Mouse (Mus musculus): ENCODE measurements around the gene Gm45618. TPM values are rescaled to one million over a fixed set of nuclear protein-coding genes. Genes with fewer than 3 reads are reported as not detected.

Gm45618 gene
- not detected for polyA plus RNA-seq (2014; fragmentation: Illumina TruSeq; extraction: RNeasy Lipid Tissue Mini Kit (QIAGEN cat#74804); ENCODE audit: low read depth, low replicate concordance)

DNA sequence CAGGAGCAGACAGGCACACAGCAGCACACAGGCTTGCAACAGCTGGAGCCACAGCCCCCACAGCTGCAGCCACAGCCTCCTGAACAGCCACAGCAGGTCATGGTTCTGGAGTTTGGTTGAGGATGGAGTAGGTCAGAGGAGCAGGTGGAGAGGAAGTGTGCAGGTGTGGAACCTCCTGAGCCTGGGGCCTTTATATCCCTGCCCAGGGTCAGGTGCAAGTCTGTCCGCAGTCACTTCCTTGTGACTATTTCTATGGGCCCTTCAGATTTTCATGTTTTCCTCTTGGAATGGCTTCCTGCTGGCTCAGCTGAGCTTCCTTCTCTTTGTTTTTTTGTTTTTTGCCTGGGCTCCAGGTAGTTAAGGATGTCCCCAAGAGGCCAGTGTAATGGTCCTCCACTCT, at the start of gene Gm45618:
Gene Gm45618, minus strand, starts transcription at position 101 of the 400 bp plus-strand sequence.

DNA sequence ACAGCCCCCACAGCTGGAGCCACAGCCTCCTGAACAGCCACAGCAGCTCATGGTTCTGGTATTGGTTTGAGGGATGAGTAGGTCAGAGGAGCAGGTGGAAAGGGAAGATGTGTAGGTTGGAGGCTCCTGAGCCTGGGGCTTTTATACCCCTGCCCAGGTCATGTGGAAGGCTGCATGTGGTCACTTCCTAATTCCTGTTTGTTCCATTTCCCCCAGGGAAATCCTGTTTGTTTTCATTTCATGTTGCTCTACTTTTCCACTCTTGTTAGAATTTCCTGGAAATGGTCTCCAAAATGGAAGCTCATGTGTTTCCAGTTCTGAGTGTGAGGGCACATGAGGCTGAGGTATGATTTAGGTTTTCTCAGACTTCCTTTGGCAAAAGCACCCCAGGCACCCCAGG, 45.1 kb upstream of the Gm45618 start, which contains the start of gene Gm4553:
Gene Gm4553, minus strand, starts transcription at position 101 of the 400 bp plus-strand sequence.

DNA sequence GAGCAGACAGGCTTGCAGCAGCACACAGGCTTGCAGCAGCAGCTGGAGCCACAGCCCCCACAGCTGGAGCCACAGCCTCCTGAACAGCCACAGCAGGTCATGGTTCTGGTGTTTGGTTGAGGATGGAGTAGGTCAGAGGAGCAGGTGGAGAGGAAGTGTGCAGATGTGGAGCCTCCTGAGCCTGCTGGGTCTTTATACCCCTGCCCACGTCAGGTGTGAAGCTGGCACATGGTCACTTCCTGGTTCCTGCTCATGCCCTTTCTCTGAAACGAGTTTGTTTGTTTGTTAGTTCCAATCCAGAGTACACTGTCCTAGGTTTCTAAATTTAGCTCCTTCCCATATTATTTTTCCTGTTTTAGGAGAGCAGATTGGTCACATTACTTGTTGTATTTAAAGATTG, 36.5 kb upstream of the Gm45618 start, which contains the start of gene Gm29735:
Gene Gm29735, minus strand, starts transcription at position 101 of the 400 bp plus-strand sequence.

DNA sequence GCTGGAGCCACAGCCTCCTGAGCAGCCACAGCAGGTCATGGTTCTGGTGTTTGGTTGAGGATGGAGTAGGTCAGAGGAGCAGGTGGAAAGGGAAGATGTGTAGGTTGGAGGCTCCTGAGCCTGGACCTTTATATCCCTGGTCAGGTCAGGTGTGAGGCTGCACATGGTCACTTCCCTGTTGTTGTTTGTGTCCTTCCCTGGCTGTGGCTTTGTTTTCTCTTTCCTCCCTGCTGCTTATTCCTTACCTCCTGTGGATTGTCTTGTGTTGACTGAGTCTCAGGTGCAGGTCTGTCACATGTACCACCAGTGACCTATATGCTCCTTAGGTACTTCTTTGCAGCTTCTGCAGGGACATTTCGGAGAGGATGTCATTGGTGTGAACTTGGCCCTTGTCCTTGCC, 24.0 kb upstream of the Gm45618 start, which contains the start of gene Gm45337:
Gene Gm45337, minus strand, starts transcription at position 101 of the 400 bp plus-strand sequence.

DNA sequence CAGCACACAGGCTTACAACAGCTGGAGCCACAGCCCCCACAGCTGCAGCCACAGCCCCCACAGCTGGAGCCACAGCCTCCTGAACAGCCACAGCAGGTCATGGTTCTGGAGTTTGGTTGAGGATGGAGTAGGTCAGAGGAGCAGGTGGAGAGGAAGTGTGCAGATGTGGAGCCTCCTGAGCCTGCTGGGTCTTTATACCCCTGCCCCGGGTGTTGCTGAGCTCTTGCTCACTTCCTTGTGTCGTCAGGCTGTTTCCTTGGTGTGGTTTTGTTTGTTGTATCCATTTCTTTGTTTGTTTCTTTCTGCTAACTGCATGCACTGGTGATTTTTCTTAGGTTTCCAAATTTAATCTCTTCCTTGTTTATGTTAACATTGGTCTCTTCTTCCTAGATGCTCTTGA, 15.4 kb upstream of the Gm45618 start, which contains the start of gene Gm39115:
Gene Gm39115, minus strand, starts transcription at position 101 of the 400 bp plus-strand sequence.

DNA sequence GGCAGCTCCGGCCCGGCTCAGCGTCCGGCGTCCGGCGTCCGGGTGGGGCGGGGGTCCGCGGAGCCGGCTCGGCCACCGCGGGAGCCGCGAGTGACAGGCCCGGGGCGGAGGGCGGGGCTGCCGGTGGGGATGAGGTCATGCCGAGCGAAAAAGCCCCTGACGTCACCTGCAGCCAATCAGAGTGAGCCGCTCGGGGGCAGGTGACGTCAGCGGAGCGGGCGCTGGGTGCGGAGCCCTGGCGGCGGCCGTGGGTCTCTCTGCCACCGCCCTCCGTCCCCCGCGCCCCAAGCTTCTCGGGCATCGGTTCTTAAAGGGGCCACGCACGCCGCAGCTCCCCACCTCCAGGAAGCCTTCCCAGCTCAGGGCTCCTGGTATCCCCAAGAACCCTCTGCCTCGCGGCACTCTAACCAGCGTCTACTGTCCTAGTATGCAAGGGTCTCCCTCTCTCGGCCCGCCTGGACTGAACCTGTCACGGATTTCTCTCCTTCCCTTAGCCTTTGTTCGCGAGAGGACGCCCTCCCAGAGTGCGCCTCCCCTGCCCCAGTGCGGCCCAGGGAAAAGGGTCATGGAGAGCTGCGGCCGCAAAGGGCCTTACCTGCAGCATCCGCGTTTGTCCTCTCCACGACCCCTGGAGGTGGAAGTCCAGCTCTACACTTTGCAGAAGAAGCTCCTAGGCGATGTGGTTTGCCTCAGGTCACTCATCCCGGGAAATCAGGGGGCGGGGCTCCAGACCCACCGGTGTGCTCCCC, 25.2 kb downstream of the Gm45618 start, which contains the start of gene Dusp8:
Gene Dusp8, minus strand, starts transcription at position 661 of the 749 bp plus-strand sequence.

Other genes starting within 250 kb of the Gm45618 start
- gene Tollip, start 202.2 kb downstream of the Gm45618 start, polyA plus RNA-seq (2014; fragmentation: Illumina TruSeq; extraction: RNeasy Lipid Tissue Mini Kit (QIAGEN cat#74804); ENCODE audit: low read depth, low replicate concordance) = 55.3 TPM
- 0.35 TPM for gene Brsk2, start 171.0 kb downstream of the Gm45618 start, polyA plus RNA-seq (2014; fragmentation: Illumina TruSeq; extraction: RNeasy Lipid Tissue Mini Kit (QIAGEN cat#74804); ENCODE audit: low read depth, low replicate concordance)
- 13.5 TPM for gene Mob2, start 59.7 kb downstream of the Gm45618 start, polyA plus RNA-seq (2014; fragmentation: Illumina TruSeq; extraction: RNeasy Lipid Tissue Mini Kit (QIAGEN cat#74804); ENCODE audit: low read depth, low replicate concordance)
- gene Dusp8, start 24.9 kb downstream of the Gm45618 start, polyA plus RNA-seq (2014; fragmentation: Illumina TruSeq; extraction: RNeasy Lipid Tissue Mini Kit (QIAGEN cat#74804); ENCODE audit: low read depth, low replicate concordance) = 2.4 TPM
- gene Gm39115, start 15.3 kb upstream of the Gm45618 start, polyA plus RNA-seq (2014; fragmentation: Illumina TruSeq; extraction: RNeasy Lipid Tissue Mini Kit (QIAGEN cat#74804); ENCODE audit: low read depth, low replicate concordance) = not detected
- gene Gm45337, start 23.9 kb upstream of the Gm45618 start, polyA plus RNA-seq (2014; fragmentation: Illumina TruSeq; extraction: RNeasy Lipid Tissue Mini Kit (QIAGEN cat#74804); ENCODE audit: low read depth, low replicate concordance) = not detected
- gene Gm29735, start 36.4 kb upstream of the Gm45618 start, polyA plus RNA-seq (2014; fragmentation: Illumina TruSeq; extraction: RNeasy Lipid Tissue Mini Kit (QIAGEN cat#74804); ENCODE audit: low read depth, low replicate concordance) = not detected
- gene Gm4553, start 45.0 kb upstream of the Gm45618 start, polyA plus RNA-seq (2014; fragmentation: Illumina TruSeq; extraction: RNeasy Lipid Tissue Mini Kit (QIAGEN cat#74804); ENCODE audit: low read depth, low replicate concordance) = not detected
- not detected for gene Krtap5-2, start 55.3 kb upstream of the Gm45618 start, polyA plus RNA-seq (2014; fragmentation: Illumina TruSeq; extraction: RNeasy Lipid Tissue Mini Kit (QIAGEN cat#74804); ENCODE audit: low read depth, low replicate concordance)
- not detected for gene Gm10153, start 69.7 kb upstream of the Gm45618 start, polyA plus RNA-seq (2014; fragmentation: Illumina TruSeq; extraction: RNeasy Lipid Tissue Mini Kit (QIAGEN cat#74804); ENCODE audit: low read depth, low replicate concordance)
- not detected for gene Krtap5-3, start 80.6 kb upstream of the Gm45618 start, polyA plus RNA-seq (2014; fragmentation: Illumina TruSeq; extraction: RNeasy Lipid Tissue Mini Kit (QIAGEN cat#74804); ENCODE audit: low read depth, low replicate concordance)
- not detected for gene Gm7579, start 91.1 kb upstream of the Gm45618 start, polyA plus RNA-seq (2014; fragmentation: Illumina TruSeq; extraction: RNeasy Lipid Tissue Mini Kit (QIAGEN cat#74804); ENCODE audit: low read depth, low replicate concordance)
- gene Krtap5-5, start 109.2 kb upstream of the Gm45618 start, polyA plus RNA-seq (2014; fragmentation: Illumina TruSeq; extraction: RNeasy Lipid Tissue Mini Kit (QIAGEN cat#74804); ENCODE audit: low read depth, low replicate concordance) = not detected
- not detected for gene Gm40460, start 120.3 kb upstream of the Gm45618 start, polyA plus RNA-seq (2014; fragmentation: Illumina TruSeq; extraction: RNeasy Lipid Tissue Mini Kit (QIAGEN cat#74804); ENCODE audit: low read depth, low replicate concordance)
- not detected for gene Gm2431, start 137.6 kb upstream of the Gm45618 start, polyA plus RNA-seq (2014; fragmentation: Illumina TruSeq; extraction: RNeasy Lipid Tissue Mini Kit (QIAGEN cat#74804); ENCODE audit: low read depth, low replicate concordance)
- not detected for gene Gm4559, start 153.6 kb upstream of the Gm45618 start, polyA plus RNA-seq (2014; fragmentation: Illumina TruSeq; extraction: RNeasy Lipid Tissue Mini Kit (QIAGEN cat#74804); ENCODE audit: low read depth, low replicate concordance)
- gene Krtap5-1, start 176.4 kb upstream of the Gm45618 start, polyA plus RNA-seq (2014; fragmentation: Illumina TruSeq; extraction: RNeasy Lipid Tissue Mini Kit (QIAGEN cat#74804); ENCODE audit: low read depth, low replicate concordance) = not detected
- not detected for gene Krtap5-4, start 182.8 kb upstream of the Gm45618 start, polyA plus RNA-seq (2014; fragmentation: Illumina TruSeq; extraction: RNeasy Lipid Tissue Mini Kit (QIAGEN cat#74804); ENCODE audit: low read depth, low replicate concordance)

Data from adrenal gland, adult 10 weeks (tissue).